Mouse (Mus musculus): ENCODE measurements around the gene Agbl4.

Gene Agbl4

GRCm38 (mm10) chr4:111513921-111514320 lies 1116.5 kb downstream of the Agbl4 start:
- DNase-seq, result no peak

GRCm38 (mm10) chr4:111516136-111516535 lies 1118.7 kb downstream of the Agbl4 start:
- DNase-seq, result no peak

- DNase-seq, result no peak
Measured at GRCm38 (mm10) chr4:111517063-111517792, 1119.8 kb downstream of the Agbl4 start.

- DNase-seq, result no peak
Measured at GRCm38 (mm10) chr4:111518191-111518590, 1120.7 kb downstream of the Agbl4 start.

- DNase-seq, result no peak
Measured at GRCm38 (mm10) chr4:111519267-111519666, 1121.8 kb downstream of the Agbl4 start.

- no peak for DNase-seq
Measured at GRCm38 (mm10) chr4:111520006-111520405, 1122.5 kb downstream of the Agbl4 start.

GRCm38 (mm10) chr4:111522974-111523373 lies 1125.5 kb downstream of the Agbl4 start:
- DNase-seq, result no peak

GRCm38 (mm10) chr4:111528961-111529360 lies 1131.5 kb downstream of the Agbl4 start:
- no peak for DNase-seq

GRCm38 (mm10) chr4:111529996-111530395 lies 1132.5 kb downstream of the Agbl4 start:
- no peak for DNase-seq

- no peak for DNase-seq
Measured at GRCm38 (mm10) chr4:111530537-111530936, 1133.1 kb downstream of the Agbl4 start.

- no peak for DNase-seq
Measured at GRCm38 (mm10) chr4:111544684-111545083, 1147.2 kb downstream of the Agbl4 start.

GRCm38 (mm10) chr4:111546009-111546408 lies 1148.5 kb downstream of the Agbl4 start:
- DNase-seq, result no peak

- no peak for DNase-seq
Measured at GRCm38 (mm10) chr4:111555426-111555825, 1158.0 kb downstream of the Agbl4 start.

GRCm38 (mm10) chr4:111577087-111577773 lies 1179.8 kb downstream of the Agbl4 start:
- no peak for DNase-seq

- no peak for DNase-seq
Measured at GRCm38 (mm10) chr4:111579115-111579862, 1181.8 kb downstream of the Agbl4 start.

- DNase-seq, result no peak
Measured at GRCm38 (mm10) chr4:111579863-111580224, 1182.4 kb downstream of the Agbl4 start.

- no peak for DNase-seq
Measured at GRCm38 (mm10) chr4:111580239-111580638, 1182.8 kb downstream of the Agbl4 start.

GRCm38 (mm10) chr4:111583562-111584237 lies 1186.2 kb downstream of the Agbl4 start:
- DNase-seq, result no peak

- no peak for DNase-seq
Measured at GRCm38 (mm10) chr4:111584286-111584685, 1186.8 kb downstream of the Agbl4 start.

GRCm38 (mm10) chr4:111588211-111588610 lies 1190.8 kb downstream of the Agbl4 start:
- DNase-seq, result no peak

- no peak for DNase-seq
Measured at GRCm38 (mm10) chr4:111589467-111590170, 1192.2 kb downstream of the Agbl4 start.

- no peak for DNase-seq
Measured at GRCm38 (mm10) chr4:111594655-111595295, 1197.3 kb downstream of the Agbl4 start.
